Mouse (Mus musculus): ENCODE data around the gene Sugct.

The Sugct gene

DNA sequence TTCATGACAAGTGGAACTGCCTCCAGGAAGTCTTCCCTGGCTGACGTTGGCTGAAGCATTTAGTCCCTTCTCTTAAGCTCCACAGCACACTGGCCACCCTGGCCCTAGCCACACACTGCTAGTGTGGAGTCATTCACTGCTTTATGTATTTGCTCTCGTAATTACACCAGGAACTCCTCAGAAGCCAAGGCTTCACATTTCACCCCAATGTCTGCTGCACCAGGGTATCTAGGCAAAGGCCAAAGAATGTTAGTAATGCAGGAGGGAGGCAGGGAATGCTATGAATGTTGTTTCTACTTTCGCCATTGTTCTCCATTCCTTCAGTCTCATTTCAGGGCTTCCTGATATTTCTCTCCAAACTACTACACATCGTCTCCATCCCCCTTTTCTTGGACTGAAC is 398.4 kb downstream of the Sugct start:
- in situ Hi-C loops (cut with MboI, MseI) = no loop called here

DNA sequence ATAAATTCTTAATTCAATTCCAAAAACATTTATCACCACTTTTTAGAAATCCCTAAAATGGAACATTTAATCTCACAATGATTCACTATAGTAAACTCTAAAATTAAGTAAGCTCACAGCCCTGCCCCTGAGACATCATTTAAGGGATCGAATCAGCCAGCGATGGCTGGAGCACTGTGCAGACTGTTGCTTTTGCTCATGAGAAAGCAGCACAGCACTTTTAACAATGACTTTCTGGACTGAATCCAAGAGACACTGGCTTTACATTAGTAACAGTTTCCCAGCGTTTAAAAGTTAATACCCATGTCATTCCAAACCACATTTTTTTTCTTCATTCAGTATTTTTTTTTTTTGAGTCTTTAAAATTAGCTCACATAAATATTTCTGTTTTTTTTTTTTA is 398.9 kb downstream of the Sugct start:
- in situ Hi-C loops (cut with MboI, MseI) = no loop called here

DNA sequence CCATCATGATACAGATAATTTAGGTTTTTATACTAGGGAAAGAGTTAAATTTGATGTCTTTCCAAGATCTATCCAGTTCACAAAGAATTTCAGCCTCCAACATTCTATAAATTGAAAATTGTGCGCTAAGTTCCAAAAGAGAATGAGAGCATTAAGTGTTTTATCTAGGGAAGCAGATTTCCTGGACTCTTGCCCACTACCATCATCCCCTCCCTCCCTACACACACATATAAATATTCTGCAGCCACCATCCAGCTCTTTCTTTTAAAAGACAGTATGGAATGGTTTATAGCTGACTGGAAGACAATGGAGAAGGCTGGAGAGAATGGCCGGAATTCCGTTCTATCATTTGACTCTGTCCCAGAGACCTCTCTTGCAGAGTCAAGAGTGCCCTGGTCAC is 404.3 kb downstream of the Sugct start:
- in situ Hi-C loops (cut with MboI, MseI) = no loop called here

DNA sequence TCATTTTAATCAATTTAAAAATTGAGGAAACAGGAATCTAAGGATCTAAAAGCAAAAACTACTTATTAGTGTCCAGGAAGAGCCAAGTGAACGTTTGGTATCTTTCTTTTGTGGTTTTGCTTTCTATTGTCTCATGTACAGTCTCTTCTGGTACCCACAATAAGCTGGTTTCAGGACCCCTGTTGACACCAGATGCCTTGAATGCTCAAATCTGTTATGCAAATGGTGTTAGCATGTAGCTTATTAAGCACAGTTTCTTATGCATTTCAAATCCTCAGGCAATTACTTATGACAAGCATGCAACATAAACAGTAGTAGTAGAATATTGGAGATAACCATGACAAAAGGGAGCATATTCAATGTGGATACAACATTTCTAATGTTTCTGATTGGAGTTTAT is 407.0 kb downstream of the Sugct start:
- in situ Hi-C loops (cut with MboI, MseI) = no loop called here

DNA sequence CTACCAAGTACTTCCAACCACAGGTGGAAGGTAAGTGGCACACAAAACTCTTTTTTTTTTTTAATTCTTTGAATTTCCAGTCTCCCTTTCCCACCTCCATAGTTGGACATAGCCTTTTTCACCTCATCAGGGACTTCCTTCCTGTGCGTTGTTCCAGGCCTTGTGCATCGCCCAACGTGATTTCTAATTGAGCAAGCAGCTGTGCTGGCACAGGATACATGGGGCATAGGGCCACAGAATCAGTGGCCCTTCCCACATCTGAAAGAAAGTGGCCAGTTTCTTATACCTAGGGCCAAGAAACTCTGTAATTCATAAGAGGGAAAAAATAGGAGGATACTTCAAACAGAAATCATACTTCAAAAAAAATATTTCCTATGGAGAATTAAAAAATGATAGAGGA is 449.4 kb downstream of the Sugct start:
- in situ Hi-C loops (cut with MboI, MseI) = no loop called here

DNA sequence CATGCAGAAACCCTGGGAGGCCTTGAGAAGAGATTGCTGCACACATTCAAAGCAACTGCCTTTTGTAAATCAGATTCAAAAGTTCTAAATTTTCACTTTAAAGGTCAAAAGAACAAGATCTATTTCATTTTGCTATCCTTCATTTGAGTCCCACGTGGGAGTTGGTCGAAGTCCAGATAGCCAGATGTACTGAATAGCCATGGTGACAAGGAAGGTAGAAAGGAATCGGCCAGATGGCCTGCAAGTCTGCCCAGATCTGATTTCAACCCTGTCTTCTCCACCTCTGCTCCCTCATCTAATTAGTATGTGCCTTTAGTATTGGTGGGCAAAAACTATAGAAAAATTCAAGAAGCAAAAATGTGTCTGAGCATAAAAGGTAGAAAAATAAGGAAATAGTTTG is 478.8 kb downstream of the Sugct start:
- in situ Hi-C loops (cut with MboI, MseI) = no loop called here

GRCm38 (mm10) chr13:17212681-17213080 is 482.7 kb downstream of the Sugct start:
- in situ Hi-C loops (cut with MboI, MseI) = no loop called here

DNA sequence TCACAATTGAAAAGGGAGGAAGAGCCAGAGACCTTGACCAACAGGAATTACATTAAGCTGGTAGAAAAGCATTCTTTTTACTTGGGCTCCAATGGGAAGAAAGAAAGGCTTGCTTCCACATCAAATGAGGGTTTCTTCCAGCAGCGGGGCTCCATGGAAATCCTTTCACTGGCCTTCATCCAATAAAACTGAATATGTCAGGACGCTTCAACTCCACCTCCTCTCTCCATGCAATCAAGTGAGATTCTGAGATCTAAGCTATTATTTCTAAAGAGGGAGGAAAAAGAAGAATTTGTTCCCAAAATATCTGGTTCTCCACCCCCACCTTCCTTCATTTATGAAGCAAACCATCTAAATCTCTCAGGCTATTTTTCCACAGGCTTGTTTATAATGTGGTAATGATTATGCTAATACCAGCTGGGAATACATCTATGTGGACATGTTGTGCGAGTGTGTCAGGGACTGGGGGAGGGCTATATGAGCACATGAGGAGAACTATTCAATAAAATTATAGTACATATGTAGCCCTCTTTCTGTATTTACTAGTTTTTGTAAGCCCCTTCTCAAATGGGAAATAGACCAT is 505.1 kb downstream of the Sugct start:
- in situ Hi-C loops (cut with MboI, MseI) = no loop called here

DNA sequence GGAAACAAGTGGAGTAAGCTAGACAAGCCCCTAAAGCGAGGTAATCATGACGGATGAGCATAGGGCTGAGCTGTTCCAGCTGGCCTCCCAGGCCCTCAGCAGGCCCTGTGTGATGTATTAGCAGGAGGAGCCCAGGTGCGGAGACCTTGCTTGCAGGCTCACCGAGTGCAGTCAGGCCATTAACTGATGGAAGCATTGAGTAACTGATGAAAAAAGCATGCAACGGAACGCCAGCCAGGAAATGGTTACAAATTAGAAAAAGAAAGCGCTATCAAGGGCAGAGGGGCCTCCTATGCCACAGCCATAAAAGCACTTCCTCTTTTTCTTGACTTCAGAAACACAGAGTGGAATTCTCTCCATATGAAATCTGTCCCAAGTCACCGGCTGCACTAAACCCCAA is 510.1 kb downstream of the Sugct start:
- in situ Hi-C loops (cut with MboI, MseI) = no loop called here

- in situ Hi-C loops (cut with MboI, MseI) = no loop called here
Measured at GRCm38 (mm10) chr13:17165917-17166316, 529.4 kb downstream of the Sugct start.

GRCm38 (mm10) chr13:17164721-17165120 is 530.6 kb downstream of the Sugct start:
- in situ Hi-C loops (cut with MboI, MseI) = no loop called here

DNA sequence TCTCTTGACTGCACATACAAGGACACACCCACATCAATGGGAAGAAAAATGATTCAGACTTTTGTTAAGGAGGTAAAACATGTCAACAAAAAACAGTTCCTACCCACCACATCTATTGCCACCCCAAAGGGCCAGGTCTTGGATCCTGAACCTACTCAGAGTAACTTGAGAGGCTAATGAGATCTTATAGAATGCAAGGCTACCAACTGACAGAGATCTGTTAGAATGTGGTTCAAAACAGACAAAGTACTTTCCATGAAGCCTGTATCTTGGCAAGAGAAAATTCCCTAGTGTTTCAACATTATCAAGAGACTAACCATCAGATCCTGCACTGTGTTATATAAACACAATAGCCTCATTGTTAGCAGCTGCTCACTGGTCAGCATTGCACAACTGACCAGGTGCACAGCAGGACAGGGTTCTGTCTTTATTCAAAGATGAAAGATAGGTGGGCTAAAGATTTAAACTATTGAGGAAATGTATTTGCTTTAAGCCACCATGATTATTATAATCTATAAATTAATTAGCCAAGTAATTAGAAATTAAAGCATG is 548.8 kb downstream of the Sugct start:
- in situ Hi-C loops (cut with MboI, MseI) = loop anchor here (10.0 kb wide), 1 partner anchor 1698 kb away; no protein-coding TSS in a partner anchor

- in situ Hi-C loops (cut with MboI, MseI) = no loop called here
Measured at GRCm38 (mm10) chr13:17116073-17116472, 579.3 kb downstream of the Sugct start.

DNA sequence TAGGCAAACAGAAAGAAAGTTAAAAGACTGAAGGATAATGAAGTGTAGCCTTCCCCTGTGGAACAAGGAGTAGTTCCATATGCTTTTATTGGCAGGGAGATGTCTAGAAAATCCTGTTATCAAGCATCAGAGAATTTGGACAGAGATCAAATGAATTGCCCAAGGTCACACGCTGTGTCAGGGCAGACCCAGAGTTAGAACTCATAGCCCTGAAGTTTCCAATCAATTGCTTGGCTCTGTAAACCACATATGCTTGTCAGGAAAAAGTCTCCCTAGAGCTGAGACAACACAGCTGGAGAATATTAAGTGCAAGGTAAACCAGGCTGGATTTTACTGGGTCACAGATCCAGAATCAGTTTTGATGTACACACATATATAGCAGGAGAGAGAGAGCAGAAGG is 593.0 kb downstream of the Sugct start:
- in situ Hi-C loops (cut with MboI, MseI) = no loop called here

DNA sequence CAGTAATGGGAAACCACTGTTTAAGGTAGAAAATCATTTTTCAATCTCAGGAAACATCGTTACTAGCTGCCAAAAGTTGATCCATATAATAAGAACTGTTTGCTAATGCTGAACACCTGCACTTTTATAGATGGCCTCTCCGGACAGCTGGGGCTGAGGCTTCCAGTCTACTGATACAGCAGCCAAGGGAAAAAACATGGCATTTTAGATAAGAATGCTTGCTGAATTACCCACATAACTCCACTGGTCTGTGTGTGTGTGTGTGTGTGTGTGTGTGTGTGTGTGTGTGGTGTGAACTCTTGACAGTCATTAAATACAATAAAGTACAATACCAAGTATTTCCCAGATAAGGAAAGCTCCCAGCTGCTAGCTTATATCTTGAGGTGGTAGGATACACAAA is 608.8 kb downstream of the Sugct start:
- in situ Hi-C loops (cut with MboI, MseI) = no loop called here

DNA sequence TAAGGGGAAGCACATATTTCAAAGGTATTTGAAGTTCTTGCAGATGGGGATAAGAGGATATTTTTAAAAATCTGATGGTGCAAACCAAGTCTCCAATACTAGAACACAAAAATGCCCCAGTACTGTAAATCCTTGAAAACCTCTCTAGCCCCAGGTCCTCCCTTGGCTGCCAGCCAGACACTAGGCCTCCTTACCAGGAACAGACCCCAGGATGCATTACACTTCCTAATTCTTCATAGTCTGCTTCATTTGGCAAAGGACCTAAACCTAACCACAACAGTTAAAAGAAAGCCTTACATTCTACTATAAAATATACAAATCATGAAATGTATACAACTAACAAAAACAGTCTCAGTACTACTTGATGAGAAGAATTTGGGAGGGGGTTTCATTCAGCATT is 609.2 kb downstream of the Sugct start:
- in situ Hi-C loops (cut with MboI, MseI) = no loop called here

GRCm38 (mm10) chr13:17084946-17085852 is 610.2 kb downstream of the Sugct start:
- in situ Hi-C loops (cut with MboI, MseI) = no loop called here

- in situ Hi-C loops (cut with MboI, MseI) = no loop called here
Measured at GRCm38 (mm10) chr13:17081618-17082017, 613.7 kb downstream of the Sugct start.

DNA sequence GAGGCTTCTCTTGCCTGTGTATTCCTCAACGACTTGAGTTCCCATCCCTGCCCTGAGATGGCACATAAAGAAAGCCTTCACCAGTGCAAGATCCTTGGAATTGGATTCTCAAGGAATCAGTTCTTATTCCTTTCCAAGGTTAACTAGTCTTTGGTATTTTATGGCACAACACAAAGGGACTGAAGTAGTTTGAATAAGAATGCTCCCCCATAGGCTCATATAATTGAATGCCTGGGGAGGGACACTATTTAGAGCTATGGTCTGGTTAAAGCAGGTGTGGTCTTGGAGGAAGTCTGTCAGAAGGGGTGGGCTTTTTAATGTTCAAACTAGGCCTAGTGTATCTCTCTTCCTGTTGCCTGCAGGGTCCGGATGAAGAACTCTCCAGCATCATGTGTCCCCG is 629.8 kb downstream of the Sugct start:
- in situ Hi-C loops (cut with MboI, MseI) = no loop called here

- in situ Hi-C loops (cut with MboI, MseI) = no loop called here
Measured at GRCm38 (mm10) chr13:17056650-17057049, 638.7 kb downstream of the Sugct start.

GRCm38 (mm10) chr13:17043426-17044224 is 651.7 kb downstream of the Sugct start:
- in situ Hi-C loops (cut with MboI, MseI) = loop anchor here (25.0 kb wide), 1 partner anchor 1031 kb away; the partner anchor contains the start of gene Inhba

DNA sequence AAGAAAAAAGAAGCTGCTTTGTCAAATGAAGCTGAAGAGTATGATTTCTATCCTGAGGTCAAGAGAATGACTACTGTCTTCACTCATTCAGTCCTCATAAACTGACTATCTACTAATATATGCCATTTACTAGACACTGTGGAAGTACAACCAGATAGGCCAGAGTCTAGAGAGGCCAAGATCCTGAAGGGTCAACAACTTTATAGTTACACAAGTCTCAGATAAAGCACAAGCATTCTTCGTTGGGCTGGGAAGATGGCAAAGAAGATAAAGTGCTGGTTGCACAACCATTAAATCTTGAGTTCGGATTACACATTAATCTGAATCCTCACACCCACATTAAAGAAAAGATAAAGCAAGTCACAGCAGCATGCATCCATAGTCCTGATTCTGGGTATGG is 653.0 kb downstream of the Sugct start:
- in situ Hi-C loops (cut with MboI, MseI) = loop anchor here (25.0 kb wide), 1 partner anchor 1030 kb away; the partner anchor contains the start of gene Inhba
